Mouse (Mus musculus) thymus, postnatal 25 days (tissue): ENCODE measurements at regions not wholly inside any gene's neighbourhood (a gene's known extent, or its start where the extent isn't known, plus 50 kb on each side); places are given as distances from the start of the nearest gene placed in this dataset.
"Not testable (repeated sequence)": the region's sequence is repeated elsewhere in the genome, so short reads cannot be mapped to it uniquely, and the experiment has no call there.

Experiments used
- DNase-seq: peaks from one replicate; pipeline ENCODE4 v3.0.0; 2022

- DNase-seq = not testable (repeated sequence)
These were observed 441.4 kb downstream of the Arl6ip6 start for GRCm38 (mm10) chr2:53632816-53633474.

- no peak for DNase-seq
These were observed 416.6 kb downstream of the Rprm start for GRCm38 (mm10) chr2:53668599-53669372.

- DNase-seq = no peak
These were observed 404.9 kb downstream of the Rprm start for GRCm38 (mm10) chr2:53680350-53681011.

GRCm38 (mm10) chr2:53682599-53682998 lies 402.8 kb downstream of the Rprm start:
- no peak for DNase-seq

GRCm38 (mm10) chr2:53687281-53687680 lies 398.1 kb downstream of the Rprm start:
- no peak for DNase-seq

GRCm38 (mm10) chr2:53689223-53689880 lies 396.0 kb downstream of the Rprm start:
- no peak for DNase-seq

GRCm38 (mm10) chr2:53691580-53692118 lies 393.7 kb downstream of the Rprm start:
- no peak for DNase-seq

- no peak for DNase-seq
These were observed 374.1 kb downstream of the Rprm start for GRCm38 (mm10) chr2:53711213-53711612.

GRCm38 (mm10) chr2:53713106-53713640 lies 372.2 kb downstream of the Rprm start:
- no peak for DNase-seq

GRCm38 (mm10) chr2:53715017-53715416 lies 370.3 kb downstream of the Rprm start:
- DNase-seq = no peak

- no peak for DNase-seq
These were observed 362.1 kb downstream of the Rprm start for GRCm38 (mm10) chr2:53723231-53723630.

GRCm38 (mm10) chr2:53728693-53729092 lies 356.7 kb downstream of the Rprm start:
- DNase-seq = no peak

- DNase-seq = no peak
These were observed 354.9 kb downstream of the Rprm start for GRCm38 (mm10) chr2:53730451-53730850.

GRCm38 (mm10) chr2:53763486-53763885 lies 321.9 kb downstream of the Rprm start:
- no peak for DNase-seq

GRCm38 (mm10) chr2:53782035-53782434 lies 303.3 kb downstream of the Rprm start:
- not testable (repeated sequence) for DNase-seq

GRCm38 (mm10) chr2:53788599-53788998 lies 296.8 kb downstream of the Rprm start:
- DNase-seq = not testable (repeated sequence)

- DNase-seq = no peak
These were observed 288.7 kb downstream of the Rprm start for GRCm38 (mm10) chr2:53796605-53797004.

- DNase-seq = no peak
These were observed 281.7 kb downstream of the Rprm start for GRCm38 (mm10) chr2:53803666-53804065.

GRCm38 (mm10) chr2:53850815-53851528 lies 234.4 kb downstream of the Rprm start:
- DNase-seq = no peak
